In genomic region chr5:17776571-17776970, GRCm38 (mm10) we compare ENCODE assay signal across 7 mouse cellular contexts.
DNase-seq lines count a peak whose midpoint lies in the region; ATAC-seq lines count a peak whose summit lies in the region.

No protein-coding gene starts in this region.

- no peaks in the 10 kb centered on the region for H3K36me3 ChIP-seq in kidney, embryonic 15.5 days
- H3K36me3 ChIP-seq in limb, embryonic 10.5 days = no peaks in the 10 kb centered on the region

- no peak overlapping the region for H3K4me2 ChIP-seq in kidney, embryonic 15.5 days

- 93% methylated on average over 6 of the region's 6 CpGs for WGBS in kidney, embryonic 15.5 days
- 91% methylated on average over 6 of the region's 6 CpGs for WGBS in limb, embryonic 10.5 days

- H3K4me1 ChIP-seq in kidney, embryonic 15.5 days = no peaks in the 10 kb centered on the region
- H3K4me1 ChIP-seq in limb, embryonic 10.5 days = no peaks in the 10 kb centered on the region

- H3K27ac ChIP-seq in kidney, embryonic 15.5 days = no peak overlapping the region
- H3K27ac ChIP-seq in limb, embryonic 10.5 days = no peak overlapping the region

- no peak for ATAC-seq in kidney, embryonic 15.5 days (replicated peaks; ENCODE audit: low FRiP score)

- no peak overlapping the region for H3K4me3 ChIP-seq in kidney, embryonic 15.5 days (replicated peaks)
- no peak overlapping the region for H3K4me3 ChIP-seq in limb, embryonic 10.5 days

- no peak overlapping the region for H3K9ac ChIP-seq in kidney, embryonic 15.5 days

- DNase-seq in kidney, adult 9 months = peak; percentile 15
- peak; percentile 88 for DNase-seq in 416B (ENCODE audit: low read depth)
- peak; percentile 80 for DNase-seq in CD4-positive helper T cell, adult 2 months (ENCODE audit: low read depth, low spot score)
- DNase-seq in cerebellum, postnatal 10 days = peak; percentile 64 to 73
- DNase-seq in limb, embryonic 10.5 days (ENCODE audit: low spot score) = peak; percentile 64
- DNase-seq in testis, postnatal 14 days (ENCODE audit: low spot score) = peak; percentile 19

- H3K9me3 ChIP-seq in kidney, embryonic 15.5 days (replicated peaks) = no peaks in the 10 kb centered on the region
- no peaks in the 10 kb centered on the region for H3K9me3 ChIP-seq in limb, embryonic 10.5 days (replicated peaks)

- H3K27me3 ChIP-seq in kidney, embryonic 15.5 days = no peaks in the 10 kb centered on the region
- H3K27me3 ChIP-seq in limb, embryonic 10.5 days (ENCODE audit: low read depth, poor library complexity, severe bottlenecking) = no peaks in the 10 kb centered on the region

Comparison
In these comparisons a context has a peak if more than half of its experiments do, and no peak if none do; other contexts are left out.
1. DNase-seq: peak in every context shown above with its lines; median percentile 88 in 416B; 80 in CD4-positive helper T cell, adult 2 months; 68 in cerebellum, postnatal 10 days; 64 in limb, embryonic 10.5 days; 19 in testis, postnatal 14 days; 15 in kidney, adult 9 months.